Mouse (Mus musculus) urinary bladder, postnatal 10 days (tissue): Measurements from ENCODE around the gene Efcab6.

Source experiments
- DNase-seq: peaks from one replicate; pipeline ENCODE4 v3.0.0; 2022; ENCODE audit warnings: low spot score

The Efcab6 gene

GRCm38 (mm10) chr15:83877898-83878297, 187.3 kb downstream of the Efcab6 start:
- DNase-seq: no peak

GRCm38 (mm10) chr15:83877155-83877866, 187.9 kb downstream of the Efcab6 start:
- DNase-seq: no peak

- no peak for DNase-seq
Observed at GRCm38 (mm10) chr15:83870936-83871335, 194.2 kb downstream of the Efcab6 start.

GRCm38 (mm10) chr15:83865626-83866025, 199.6 kb downstream of the Efcab6 start:
- no peak for DNase-seq

GRCm38 (mm10) chr15:83857129-83857528, 208.1 kb downstream of the Efcab6 start:
- no peak for DNase-seq

- no peak for DNase-seq
Observed at GRCm38 (mm10) chr15:83853400-83853811, 211.8 kb downstream of the Efcab6 start.

GRCm38 (mm10) chr15:83848193-83848592, 217.0 kb downstream of the Efcab6 start:
- DNase-seq: no peak

- no peak for DNase-seq
Observed at GRCm38 (mm10) chr15:83847512-83847911, 217.7 kb downstream of the Efcab6 start.

- DNase-seq: no peak
Observed at GRCm38 (mm10) chr15:83846592-83846991, 218.6 kb downstream of the Efcab6 start.

- no peak for DNase-seq
Observed at GRCm38 (mm10) chr15:83845734-83846133, 219.4 kb downstream of the Efcab6 start.

GRCm38 (mm10) chr15:83842915-83843789, 222.0 kb downstream of the Efcab6 start:
- no peak for DNase-seq

- DNase-seq: no peak
Observed at GRCm38 (mm10) chr15:83842419-83842818, 222.8 kb downstream of the Efcab6 start.

GRCm38 (mm10) chr15:83840950-83841719, 224.0 kb downstream of the Efcab6 start:
- no peak for DNase-seq

- no peak for DNase-seq
Observed at GRCm38 (mm10) chr15:83832265-83832664, 232.9 kb downstream of the Efcab6 start.

GRCm38 (mm10) chr15:83829226-83829625, 236.0 kb downstream of the Efcab6 start:
- DNase-seq: no peak

- no peak for DNase-seq
Observed at GRCm38 (mm10) chr15:83828011-83828410, 237.2 kb downstream of the Efcab6 start.
